Mouse (Mus musculus) C2C12 (cell line): Measurements from ENCODE around the gene Stambp.

Experiments
- CTCF ChIP-seq: IDR thresholded peaks from one replicate; pipeline ENCODE4 v1.5.1; 2011; ENCODE audit not compliant: control insufficient read depth, insufficient read depth, insufficient read length
- MAX ChIP-seq: IDR thresholded peaks from one replicate; pipeline ENCODE4 v1.6.1; 2011; ENCODE audit warnings: mild to moderate bottlenecking, control low read depth
- MYOD1 ChIP-seq: IDR thresholded peaks from one replicate; pipeline ENCODE4 v1.6.1; 2011; ENCODE audit warnings: low read depth; ENCODE audit not compliant: control insufficient read depth, insufficient read length
- MYOG ChIP-seq: IDR thresholded peaks from one replicate; pipeline ENCODE4 v1.6.1; 2011; ENCODE audit not compliant: control insufficient read depth, insufficient read length; ENCODE audit errors: extremely low read depth
- USF1 ChIP-seq: IDR thresholded peaks from one replicate; pipeline ENCODE4 v1.6.1; 2011; ENCODE audit warnings: low read depth, mild to moderate bottlenecking, control low read depth, moderate library complexity

- no peak for TF ChIP-seq CTCF
- no peak for TF ChIP-seq USF1
- no peak for TF ChIP-seq MAX
- no peak for TF ChIP-seq MYOD1
- TF ChIP-seq MYOG = no peak
Observed at GRCm38 (mm10) chr6:83571840-83572667, 475 bp downstream of the Stambp start.
